Mouse (Mus musculus) embryonic facial prominence, embryonic 12.5 days (tissue): Measurements from ENCODE around the gene Inf2. TPM values are rescaled to one million over a fixed set of nuclear protein-coding genes. Genes with fewer than 3 reads are reported as not detected.

Source experiments
- ATAC-seq: fragments of 200-750 bp; cut with Nextera tagmentation; 2 replicates; pipeline ENCODE4 v1.8.0; 2017; ENCODE audit not compliant: insufficient number of reproducible peaks, insufficient read depth, low FRiP score, low TSS enrichment
- H3K27ac ChIP-seq: fragments of 300-500 bp; sonication (generic); 2 replicates; pipeline ENCODE4 v1.5.1; 2016; ENCODE audit warnings: mild to moderate bottlenecking
- H3K27me3 ChIP-seq: fragments of 300-500 bp; sonication (generic); 2 replicates; pipeline ENCODE4 v1.6.1; 2016; ENCODE audit warnings: mild to moderate bottlenecking, moderate library complexity
- H3K36me3 ChIP-seq: fragments of 300-500 bp; sonication (generic); 2 replicates; pipeline ENCODE4 v1.6.1; 2016; ENCODE audit warnings: mild to moderate bottlenecking
- H3K4me1 ChIP-seq: fragments of 300-500 bp; sonication (generic); 2 replicates; pipeline ENCODE4 v1.6.1; 2016
- H3K4me2 ChIP-seq: fragments of 300-500 bp; sonication (generic); replicated peaks from 2 replicates; pipeline ENCODE4 v1.6.1; 2016; ENCODE audit warnings: mild to moderate bottlenecking, moderate library complexity
- H3K4me3 ChIP-seq: fragments of 300-500 bp; sonication (generic); 2 replicates; pipeline ENCODE4 v1.5.1; 2016; ENCODE audit warnings: mild to moderate bottlenecking
- H3K9ac ChIP-seq: fragments of 300-500 bp; sonication (generic); 2 replicates; pipeline ENCODE4 v1.6.1; 2016; ENCODE audit warnings: mild to moderate bottlenecking, moderate library complexity
- H3K9me3 ChIP-seq: fragments of 300-500 bp; sonication (generic); 2 replicates; pipeline ENCODE4 v1.6.1; 2016; ENCODE audit warnings: mild to moderate bottlenecking, moderate library complexity
- WGBS: fragments of 180-500 bp; shearing (Covaris S2); methylation state at CpG from one replicate; pipeline ENCODE4 v1.1.7; 2016; 5-methylcytosine and 5-hydroxymethylcytosine counted together
- polyA plus RNA-seq: library from polyadenylated mRNA; unstranded; fragments of >200 nt; fragmentation: Nextera tagmentation; extraction: Ambion mirVana; gene quantifications from 2 replicates; pipeline ENCODE4 v1.2.1, GENCODE M21; 2016

The Inf2 gene
- 2.9 and 3.1 TPM in 2 replicates for polyA plus RNA-seq

DNA sequence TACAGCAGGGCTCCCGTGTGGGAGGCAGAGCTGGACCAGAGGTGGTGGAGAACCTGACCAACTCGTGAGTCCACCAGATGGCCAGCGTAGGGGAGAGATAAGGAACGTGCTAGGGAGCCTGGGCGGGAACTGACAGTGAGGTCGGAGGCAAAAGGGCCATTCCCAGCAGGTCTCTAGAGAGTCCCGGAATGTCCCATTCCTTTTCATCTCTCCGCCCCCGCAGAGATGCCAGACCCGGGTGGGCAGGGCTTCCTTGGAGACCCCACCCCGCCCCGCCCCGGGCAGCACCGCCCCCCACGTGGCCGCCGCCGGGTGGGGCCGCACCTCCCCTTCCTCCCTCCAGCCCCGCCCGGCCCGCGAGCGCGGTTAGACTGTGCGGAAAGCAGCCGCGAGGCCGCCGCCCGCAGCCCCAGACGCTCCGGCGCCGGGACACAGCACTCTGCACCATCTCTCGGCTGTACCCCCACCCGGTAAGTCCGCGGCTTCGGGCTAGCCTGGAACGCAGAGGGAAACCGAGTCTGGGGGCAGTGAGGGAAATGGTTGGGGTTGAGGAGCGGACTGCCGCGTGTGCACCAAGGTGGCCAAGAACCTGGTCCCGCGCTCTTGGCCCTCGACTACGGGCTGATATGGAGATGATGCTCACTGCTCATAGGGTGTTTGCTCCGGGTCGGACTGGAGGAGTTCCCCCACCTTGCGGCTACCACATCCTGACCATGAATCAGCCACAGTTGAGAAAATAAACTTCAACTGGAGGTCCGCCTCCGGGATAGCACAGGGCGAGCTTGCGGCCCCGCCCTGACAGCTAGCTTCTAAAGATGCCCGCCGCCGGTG lies at the start of gene Inf2:
TSS of gene Inf2 (plus strand) at position 359 of the 831 bp plus-strand sequence.
- WGBS: 2% methylated on average over 57 of the region's 60 CpGs
- peak; percentile 81 for ATAC-seq
- no peak within 1 kb of the TSS for H3K27ac ChIP-seq
- H3K4me3 ChIP-seq: peak within 1 kb of the TSS; percentile 50
- peak within 1 kb of the TSS; percentile 85 for H3K4me2 ChIP-seq
- peaks cover 23% of the 10 kb centered on the region for H3K27me3 ChIP-seq
- H3K4me1 ChIP-seq: peaks cover 12% of the 10 kb centered on the region; the same call in 1 of the 2 replicates
- peak within 1 kb of the TSS; percentile 46 for H3K9ac ChIP-seq
- H3K9me3 ChIP-seq: no peaks in the 10 kb centered on the region
- H3K36me3 ChIP-seq: no peaks in the 10 kb centered on the region

- H3K27me3 ChIP-seq: no peaks in the 10 kb centered on the region
- H3K4me1 ChIP-seq: peaks cover 3% of the 10 kb centered on the region; the same call in 1 of the 2 replicates
- no peak overlapping the region for H3K9ac ChIP-seq
- H3K4me3 ChIP-seq: no peak overlapping the region
- no peaks in the 10 kb centered on the region for H3K36me3 ChIP-seq
- no peak overlapping the region for H3K4me2 ChIP-seq
- WGBS: 91% methylated on average over 7 of the region's 7 CpGs
- no peaks in the 10 kb centered on the region for H3K9me3 ChIP-seq
- H3K27ac ChIP-seq: no peak overlapping the region
- no peak for ATAC-seq
Observed at GRCm38 (mm10) chr12:112539466-112539965, 49.1 kb upstream of the Inf2 start.

DNA sequence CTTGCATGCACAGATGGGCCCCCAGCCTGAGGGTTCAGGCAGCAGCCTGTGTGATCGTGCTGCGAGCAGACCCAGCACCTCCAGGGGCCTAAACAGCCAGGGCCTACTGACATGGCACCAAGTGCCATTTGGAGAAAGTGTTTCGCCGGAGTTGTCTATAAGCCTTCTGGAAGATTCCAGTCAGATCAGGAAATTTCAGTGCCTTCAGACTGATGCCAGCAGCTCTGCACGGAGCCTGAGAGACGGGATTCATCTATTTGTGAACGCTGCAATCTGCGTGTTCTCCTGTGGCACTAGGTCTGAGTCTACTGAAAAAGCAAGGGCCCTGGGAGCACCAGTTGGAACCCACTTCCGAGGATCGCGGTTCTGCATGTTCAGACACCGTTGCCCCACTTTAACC lies 48.3 kb upstream of the Inf2 start:
- no peaks in the 10 kb centered on the region for H3K27me3 ChIP-seq
- no peak overlapping the region for H3K4me3 ChIP-seq
- WGBS: 85% methylated on average over 12 of the region's 12 CpGs
- H3K36me3 ChIP-seq: no peaks in the 10 kb centered on the region
- no peak for ATAC-seq
- H3K9me3 ChIP-seq: no peaks in the 10 kb centered on the region
- no peak overlapping the region for H3K4me2 ChIP-seq
- H3K9ac ChIP-seq: no peak overlapping the region
- no peak overlapping the region for H3K27ac ChIP-seq
- H3K4me1 ChIP-seq: peaks cover 10% of the 10 kb centered on the region; the same call in 1 of the 2 replicates

DNA sequence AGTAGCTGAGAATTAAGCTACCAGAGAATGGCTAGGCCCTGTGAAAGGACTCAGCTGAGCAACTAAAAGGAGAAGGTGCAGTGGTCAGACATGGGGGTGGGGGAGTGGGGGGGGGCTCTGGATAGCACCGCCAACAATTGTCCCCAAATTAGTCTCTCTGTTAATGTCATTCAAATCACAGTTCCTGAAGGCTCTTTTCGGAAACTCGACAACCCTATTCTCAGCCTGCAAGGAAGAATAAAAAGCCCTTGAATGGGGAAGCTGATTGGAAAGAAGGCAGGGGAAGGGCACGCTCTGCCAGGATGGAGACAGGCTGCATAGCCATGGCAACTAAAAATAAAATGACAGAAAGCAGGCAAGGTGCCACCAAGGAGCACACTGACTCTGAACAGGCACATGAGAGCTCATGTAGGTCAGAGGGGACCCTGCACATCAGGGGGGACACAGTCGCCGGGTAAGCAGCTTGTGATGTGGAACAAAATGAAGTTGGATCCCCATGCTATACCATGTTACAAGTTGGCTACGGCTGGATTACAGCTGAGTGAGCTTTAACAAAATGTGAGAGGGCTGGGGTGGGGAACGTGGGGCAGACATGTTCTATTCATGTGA lies 47.0 kb upstream of the Inf2 start:
- H3K4me1 ChIP-seq: peaks cover 14% of the 10 kb centered on the region; the same call in 1 of the 2 replicates
- ATAC-seq: no peak

DNA sequence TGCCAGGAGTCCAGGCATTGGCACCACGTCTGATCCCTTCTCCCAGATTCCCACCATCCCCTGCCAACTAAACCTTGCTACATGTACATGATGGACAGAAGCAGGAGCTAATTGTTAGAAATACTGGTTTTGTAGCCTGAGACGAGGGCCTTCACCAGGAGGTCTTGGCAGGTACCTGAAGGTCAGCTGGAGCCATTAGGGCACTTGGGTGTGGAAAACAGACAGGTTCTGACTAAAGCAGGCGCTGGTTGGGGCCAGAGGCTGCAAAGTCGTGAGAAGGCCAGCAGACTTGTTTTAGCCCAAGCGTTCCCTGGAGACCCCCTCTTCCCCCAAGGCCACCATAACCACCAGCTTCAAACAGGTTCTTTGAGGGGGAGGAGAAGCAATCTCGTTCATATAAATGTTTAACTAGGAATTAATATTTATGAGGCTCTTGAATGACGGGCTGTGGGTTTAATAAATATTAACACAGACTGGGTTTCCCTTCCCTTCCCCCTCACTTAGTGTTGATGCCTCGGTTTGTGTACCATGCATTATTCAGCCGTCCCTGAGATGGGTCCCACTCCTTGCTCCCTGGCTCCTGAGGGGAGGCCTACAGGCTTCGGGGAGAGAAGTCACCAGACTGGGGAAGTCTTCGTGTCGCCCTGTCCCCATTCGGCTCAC lies 46.2 kb upstream of the Inf2 start:
- H3K27ac ChIP-seq: no peak overlapping the region
- H3K27me3 ChIP-seq: no peaks in the 10 kb centered on the region
- no peaks in the 10 kb centered on the region for H3K36me3 ChIP-seq
- no peak overlapping the region for H3K4me3 ChIP-seq
- no peak overlapping the region for H3K9ac ChIP-seq
- H3K9me3 ChIP-seq: no peaks in the 10 kb centered on the region
- no peak for ATAC-seq
- WGBS: 62% methylated on average over 13 of the region's 13 CpGs
- H3K4me1 ChIP-seq: peaks cover 14% of the 10 kb centered on the region; the same call in 1 of the 2 replicates
- H3K4me2 ChIP-seq: no peak overlapping the region

More for the DNA sequence above, 47.0 kb upstream of the Inf2 start:
- no peak overlapping the region for H3K9ac ChIP-seq
- no peaks in the 10 kb centered on the region for H3K9me3 ChIP-seq
- H3K4me3 ChIP-seq: no peak overlapping the region
- H3K27me3 ChIP-seq: no peaks in the 10 kb centered on the region
- WGBS: 60% methylated on average over 8 of the region's 8 CpGs
- no peaks in the 10 kb centered on the region for H3K36me3 ChIP-seq
- H3K4me2 ChIP-seq: no peak overlapping the region
- no peak overlapping the region for H3K27ac ChIP-seq

DNA sequence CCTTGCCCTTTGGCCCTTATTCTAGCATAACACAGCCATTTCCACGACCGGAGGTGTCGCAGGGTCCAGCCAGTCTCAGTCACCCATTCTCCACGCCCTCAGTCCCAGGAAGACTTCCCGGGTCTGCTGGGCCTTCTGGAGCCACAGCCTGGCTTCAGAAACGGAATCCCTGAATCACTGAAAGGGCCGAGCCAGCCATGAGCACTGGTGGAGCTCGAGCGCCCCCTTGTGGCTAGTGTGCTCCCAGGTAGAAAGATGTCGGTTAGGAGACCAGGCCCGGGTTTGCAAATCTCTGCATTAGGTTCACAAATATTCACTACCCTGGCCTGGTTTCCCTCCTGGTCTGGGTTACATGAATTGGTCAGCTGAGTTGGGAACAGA lies 45.7 kb upstream of the Inf2 start:
- no peak for ATAC-seq
- no peaks in the 10 kb centered on the region for H3K36me3 ChIP-seq
- H3K27me3 ChIP-seq: no peaks in the 10 kb centered on the region
- WGBS: 5% methylated on average over 11 of the region's 11 CpGs
- peaks cover 14% of the 10 kb centered on the region; the same call in 1 of the 2 replicates for H3K4me1 ChIP-seq
- H3K4me2 ChIP-seq: no peak overlapping the region
- H3K4me3 ChIP-seq: no peak overlapping the region
- no peak overlapping the region for H3K27ac ChIP-seq
- H3K9me3 ChIP-seq: no peaks in the 10 kb centered on the region
- H3K9ac ChIP-seq: no peak overlapping the region

DNA sequence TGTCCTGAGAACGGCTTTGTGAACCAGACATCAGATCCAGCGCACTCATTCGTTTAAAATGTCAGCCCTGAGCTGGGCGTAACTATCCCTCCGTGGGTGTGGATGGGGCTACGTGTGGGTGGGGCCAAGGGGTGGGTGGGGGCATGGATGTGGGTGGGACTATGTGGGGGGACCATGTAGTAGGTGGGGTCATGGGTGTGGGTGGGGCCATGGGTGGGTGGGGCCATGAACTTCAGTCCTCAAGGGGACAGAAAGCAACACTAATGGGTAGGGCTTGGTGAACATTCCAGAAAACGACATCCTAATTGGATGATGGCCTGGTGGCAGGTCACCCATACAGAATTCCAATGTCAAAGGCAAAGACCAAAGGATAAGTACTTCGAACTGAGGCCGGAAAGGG lies 44.6 kb upstream of the Inf2 start:
- H3K9me3 ChIP-seq: no peaks in the 10 kb centered on the region
- H3K4me3 ChIP-seq: no peak overlapping the region
- no peak overlapping the region for H3K9ac ChIP-seq
- no peak overlapping the region for H3K4me2 ChIP-seq
- WGBS: 67% methylated on average over 9 of the region's 9 CpGs
- no peak for ATAC-seq
- H3K4me1 ChIP-seq: peaks cover 14% of the 10 kb centered on the region; the same call in 1 of the 2 replicates
- H3K27me3 ChIP-seq: no peaks in the 10 kb centered on the region
- H3K27ac ChIP-seq: no peak overlapping the region
- H3K36me3 ChIP-seq: no peaks in the 10 kb centered on the region

DNA sequence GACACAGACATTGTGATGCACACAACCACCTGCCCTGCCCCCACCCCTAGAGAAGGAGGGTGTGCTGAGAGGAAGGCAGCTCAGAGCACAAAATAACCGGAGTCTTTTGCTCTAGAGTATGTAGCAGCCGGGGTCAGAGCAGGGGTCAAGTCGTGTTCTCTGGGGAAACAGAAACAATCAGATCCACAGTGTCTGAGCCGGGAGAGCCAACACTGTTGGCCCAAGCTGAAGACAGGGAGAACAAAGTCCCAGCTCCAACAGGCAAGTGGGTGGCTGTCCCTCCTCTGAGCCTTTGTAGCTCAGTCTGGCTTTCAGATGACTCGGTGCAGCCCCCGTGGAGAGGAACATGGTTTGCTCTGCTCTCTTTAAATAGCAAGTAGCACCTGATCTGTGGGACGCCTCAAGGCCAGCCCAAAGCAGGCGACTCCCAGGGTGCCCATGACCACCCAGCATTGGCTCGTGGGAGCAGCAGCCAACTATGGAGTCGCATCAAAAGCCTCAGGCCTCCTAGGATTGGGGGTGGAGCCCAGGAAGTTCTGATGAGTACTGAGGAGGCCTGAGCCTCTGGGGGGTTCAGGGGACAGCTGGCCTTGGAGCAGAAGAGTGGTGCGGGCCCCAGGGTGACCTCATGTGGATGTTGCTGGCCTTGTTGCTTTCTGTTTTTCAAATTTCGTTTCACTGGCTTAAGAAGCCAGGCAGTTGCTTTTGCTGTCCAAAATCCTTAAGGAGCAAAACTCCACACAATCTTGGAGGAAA lies 43.5 kb upstream of the Inf2 start:
- no peak for ATAC-seq
- no peaks in the 10 kb centered on the region for H3K27me3 ChIP-seq
- no peaks in the 10 kb centered on the region for H3K36me3 ChIP-seq
- H3K9ac ChIP-seq: no peak overlapping the region
- H3K4me2 ChIP-seq: no peak overlapping the region
- WGBS: 22% methylated on average over 12 of the region's 12 CpGs
- H3K4me1 ChIP-seq: peaks cover 14% of the 10 kb centered on the region; the same call in 1 of the 2 replicates
- no peaks in the 10 kb centered on the region for H3K9me3 ChIP-seq
- H3K27ac ChIP-seq: no peak overlapping the region
- no peak overlapping the region for H3K4me3 ChIP-seq

DNA sequence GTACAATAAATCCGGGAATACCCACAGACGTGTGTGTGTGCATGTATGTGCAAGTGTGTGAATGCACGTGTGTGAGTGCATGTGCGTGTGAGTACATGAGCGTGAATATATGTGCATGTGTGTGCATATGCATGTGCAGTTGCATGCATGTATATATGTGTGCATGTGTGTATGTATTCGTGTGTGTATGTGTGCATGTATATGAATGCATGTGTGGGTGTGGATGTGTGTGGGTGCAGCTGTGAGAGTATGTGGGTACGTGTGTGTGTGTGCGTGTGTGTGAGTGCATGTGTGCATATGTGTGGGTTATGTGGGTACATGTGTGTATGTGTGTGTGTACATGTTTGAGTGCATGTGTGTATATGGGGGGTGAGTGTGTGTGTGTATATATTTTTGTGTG lies 42.5 kb upstream of the Inf2 start:
- Histone ChIP-seq H3K9me3 (no peaks in the 10 kb centered on the region), H3K4me2 (no peak overlapping the region), H3K9ac (no peak overlapping the region), H3K27me3 (no peaks in the 10 kb centered on the region), H3K27ac (no peak overlapping the region), H3K4me1 (peaks cover 14% of the 10 kb centered on the region; the same call in 1 of the 2 replicates), H3K36me3 (no peaks in the 10 kb centered on the region), H3K4me3 (no peak overlapping the region)
- WGBS: 88% methylated on average over 8 of the region's 8 CpGs
- ATAC-seq: no peak

DNA sequence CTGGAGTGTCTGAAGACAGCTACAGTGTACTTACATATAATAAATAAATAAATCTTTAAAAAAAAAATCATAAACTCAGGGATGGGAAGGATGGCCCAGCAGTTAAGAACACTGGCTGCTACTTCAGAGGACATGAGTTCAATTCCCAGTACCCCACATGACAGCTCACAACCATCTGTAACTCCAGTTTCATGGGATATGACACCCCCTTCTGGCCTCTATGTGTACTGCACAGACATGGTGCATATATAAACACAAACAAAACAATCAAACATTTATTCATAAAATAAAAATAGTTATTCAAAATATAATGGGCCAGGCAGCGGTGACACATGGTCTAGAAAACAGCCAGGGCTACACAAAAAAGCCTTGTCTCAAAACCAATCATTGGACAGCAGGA lies 39.3 kb upstream of the Inf2 start:
- Histone ChIP-seq H3K9ac (no peak overlapping the region), H3K4me1 (peaks cover 13% of the 10 kb centered on the region; the same call in 1 of the 2 replicates), H3K4me3 (no peak overlapping the region), H3K36me3 (no peaks in the 10 kb centered on the region), H3K4me2 (no peak overlapping the region), H3K9me3 (no peaks in the 10 kb centered on the region), H3K27ac (no peak overlapping the region), H3K27me3 (no peaks in the 10 kb centered on the region)
- WGBS: 97% methylated on average over 1 of the region's 1 CpGs
- no peak for ATAC-seq

GRCm38 (mm10) chr12:112551861-112552375 lies 36.7 kb upstream of the Inf2 start:
- H3K9me3 ChIP-seq: no peaks in the 10 kb centered on the region
- 9% methylated on average over 13 of the region's 13 CpGs for WGBS
- H3K4me3 ChIP-seq: no peak overlapping the region
- no peaks in the 10 kb centered on the region for H3K27me3 ChIP-seq
- no peak overlapping the region for H3K9ac ChIP-seq
- no peaks in the 10 kb centered on the region for H3K36me3 ChIP-seq
- H3K4me1 ChIP-seq: 0 out of 2 replicates have a peak, but pooled peaks cover 2% of the 10 kb centered on the region
- no peak overlapping the region for H3K4me2 ChIP-seq
- ATAC-seq: peak; percentile 60; the same call in 1 of the 2 replicates
- 0 out of 2 replicates have a peak overlapping the region, but pooled peaks have one; percentile 26 for H3K27ac ChIP-seq
